Mouse (Mus musculus): ENCODE data around the gene 1700025G04Rik. TPM values are rescaled to one million over a fixed set of nuclear protein-coding genes. Genes with fewer than 3 reads are reported as not detected.
A peak's percentile ranks its signal among the peaks of the same experiment; 100 is the strongest.

The 1700025G04Rik gene
- total and polyA plus RNA-seq, 2 experiments from 2014 or later: 13.0 to 46.1 TPM

DNA sequence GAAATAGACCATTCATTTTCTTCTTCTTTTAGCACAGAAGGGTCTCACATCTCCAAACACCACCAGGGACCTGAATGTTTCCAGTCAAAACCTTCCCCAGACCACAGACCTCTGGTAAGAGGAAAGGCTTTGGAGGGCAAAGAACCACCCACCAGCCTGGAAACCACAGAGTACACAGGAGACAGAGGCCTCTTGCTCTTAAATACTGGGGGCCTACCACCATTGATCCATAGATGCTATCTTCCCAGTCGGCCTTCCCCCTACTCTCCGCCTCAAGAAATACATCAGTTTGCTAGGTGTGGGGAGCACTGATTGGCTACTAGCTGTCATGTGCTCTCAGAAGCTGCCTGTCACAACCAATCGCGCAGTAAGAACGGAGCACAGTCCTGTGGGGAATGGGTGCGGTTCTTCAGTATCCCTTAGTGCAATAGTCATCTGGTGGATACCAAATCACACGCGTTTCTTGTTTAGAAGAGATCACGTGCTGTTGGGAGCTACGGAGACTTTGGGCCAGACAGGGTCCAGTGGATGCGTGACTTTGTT, 210.5 kb downstream of the 1700025G04Rik start:
- TF ChIP-seq CTCF (IDR thresholded peaks at IDR 0.05; ENCODE audit: low read depth) (no peak), EP300 (IDR thresholded peaks at IDR 0.05; ENCODE audit: low read depth) (no peak)
- Histone ChIP-seq H3K4me2 (ENCODE audit: low read depth, low read length) (no peak overlapping the region), H3K9me3 (replicated peaks; ENCODE audit: control insufficient read depth, low read length) (no peaks in the 10 kb centered on the region), H3K27ac (ENCODE audit: low read depth) (no peak overlapping the region), H3K4me1 (ENCODE audit: control insufficient read depth, insufficient read depth) (peaks cover 4% of the 10 kb centered on the region; the same call in 1 of the 2 replicates), H3K36me3 (replicated peaks; ENCODE audit: control insufficient read depth, insufficient read depth, low read length) (no peaks in the 10 kb centered on the region), H3K4me3 (ENCODE audit: low read depth, low read length) (no peak overlapping the region), H3K27me3 (ENCODE audit: control insufficient read depth, insufficient read depth, low read length) (no peaks in the 10 kb centered on the region), H3K9ac (replicated peaks; ENCODE audit: low read depth, low read length) (no peak overlapping the region)
- DNase-seq (ENCODE audit: low spot score) (no peak), ATAC-seq (ENCODE audit: insufficient read depth, low read depth) (no peak)
- 84% methylated on average over 11 of the region's 11 CpGs for WGBS

DNA sequence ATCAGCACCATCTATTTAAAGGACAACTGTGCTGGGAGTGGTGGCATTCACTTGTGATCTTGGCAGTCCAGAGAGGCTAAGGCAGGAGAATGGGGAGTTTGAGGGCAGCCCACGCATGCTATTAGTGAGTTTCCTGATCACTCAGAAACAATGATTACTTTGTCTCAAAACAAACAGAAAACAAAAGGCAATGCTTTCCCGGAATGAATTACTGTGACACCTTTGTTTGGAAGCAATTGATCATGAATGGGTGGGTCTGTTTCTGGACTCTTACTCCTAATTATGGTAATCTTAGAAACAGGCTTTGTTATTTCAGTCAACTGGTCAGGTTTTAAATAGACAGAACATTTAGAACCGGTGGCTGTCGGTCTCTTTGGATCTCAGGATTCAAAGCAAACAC, 211.5 kb downstream of the 1700025G04Rik start:
- H3K9ac ChIP-seq (replicated peaks; ENCODE audit: low read depth, low read length): no peak overlapping the region
- no peaks in the 10 kb centered on the region for H3K36me3 ChIP-seq (replicated peaks; ENCODE audit: control insufficient read depth, insufficient read depth, low read length)
- H3K4me1 ChIP-seq (ENCODE audit: control insufficient read depth, insufficient read depth): peaks cover 4% of the 10 kb centered on the region; the same call in 1 of the 2 replicates
- no peak for DNase-seq (ENCODE audit: low spot score)
- no peak for ATAC-seq (ENCODE audit: insufficient read depth, low read depth)
- TF ChIP-seq EP300 (IDR thresholded peaks at IDR 0.05; ENCODE audit: low read depth) (no peak), CTCF (IDR thresholded peaks at IDR 0.05; ENCODE audit: low read depth) (no peak)
- WGBS: 55% methylated on average over 4 of the region's 4 CpGs
- H3K4me3 ChIP-seq (ENCODE audit: low read depth, low read length): no peak overlapping the region
- no peaks in the 10 kb centered on the region for H3K9me3 ChIP-seq (replicated peaks; ENCODE audit: control insufficient read depth, low read length)
- no peaks in the 10 kb centered on the region for H3K27me3 ChIP-seq (ENCODE audit: control insufficient read depth, insufficient read depth, low read length)
- H3K27ac ChIP-seq (ENCODE audit: low read depth): no peak overlapping the region
- no peak overlapping the region for H3K4me2 ChIP-seq (ENCODE audit: low read depth, low read length)

DNA sequence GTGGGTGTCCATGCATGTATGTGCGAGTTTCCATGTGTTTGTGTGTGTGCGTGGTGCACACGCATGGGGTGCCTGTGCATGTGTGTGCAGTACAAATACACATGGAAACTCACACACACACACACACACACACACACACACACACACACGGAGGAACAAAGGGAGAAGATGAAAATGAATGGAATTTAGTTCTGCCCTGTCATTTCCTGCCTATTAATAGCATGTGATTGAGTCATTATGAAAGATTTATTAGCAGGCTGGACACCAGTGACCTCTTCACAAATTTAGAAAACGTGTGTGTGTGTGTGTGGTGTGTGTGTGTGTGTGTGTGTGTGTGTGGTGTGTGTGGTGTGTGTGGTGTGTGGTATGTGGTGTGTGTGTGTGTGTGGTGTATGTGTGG, 217.0 kb downstream of the 1700025G04Rik start:
- no peak overlapping the region for H3K4me3 ChIP-seq (ENCODE audit: low read depth, low read length)
- WGBS: 66% methylated on average over 5 of the region's 5 CpGs
- H3K9me3 ChIP-seq (replicated peaks; ENCODE audit: control insufficient read depth, low read length): no peaks in the 10 kb centered on the region
- H3K27ac ChIP-seq (ENCODE audit: low read depth): peak overlapping the region; percentile 34; the same call in 1 of the 2 replicates
- H3K4me2 ChIP-seq (ENCODE audit: low read depth, low read length): no peak overlapping the region
- peak; percentile 66; the same call in 1 of the 2 replicates for ATAC-seq (ENCODE audit: insufficient read depth, low read depth)
- no peaks in the 10 kb centered on the region for H3K27me3 ChIP-seq (ENCODE audit: control insufficient read depth, insufficient read depth, low read length)
- peaks cover 6% of the 10 kb centered on the region for H3K4me1 ChIP-seq (ENCODE audit: control insufficient read depth, insufficient read depth)
- TF ChIP-seq EP300 (IDR thresholded peaks at IDR 0.05; ENCODE audit: low read depth): no peak
- no peak overlapping the region for H3K9ac ChIP-seq (replicated peaks; ENCODE audit: low read depth, low read length)
- no peak for DNase-seq (ENCODE audit: low spot score)
- no peaks in the 10 kb centered on the region for H3K36me3 ChIP-seq (replicated peaks; ENCODE audit: control insufficient read depth, insufficient read depth, low read length)

DNA sequence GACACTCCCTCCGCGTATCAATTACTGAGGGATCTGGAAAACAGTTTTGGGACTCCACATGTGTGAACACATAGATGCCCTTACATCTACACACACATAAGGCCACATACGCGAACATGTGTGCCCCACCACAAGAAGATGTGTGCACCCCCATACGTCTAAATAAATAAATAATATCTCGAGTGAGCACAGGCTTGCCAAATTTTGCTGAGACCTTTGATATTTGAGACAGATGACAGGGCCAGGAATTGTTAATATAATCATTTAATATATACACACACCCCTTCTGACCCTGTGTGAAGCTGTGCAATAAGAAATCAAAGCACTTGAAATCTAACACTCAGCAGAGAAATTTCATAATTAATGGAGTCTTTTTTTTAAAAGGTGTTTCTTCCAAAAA, 225.6 kb downstream of the 1700025G04Rik start:
- Histone ChIP-seq H3K9me3 (replicated peaks; ENCODE audit: control insufficient read depth, low read length) (no peaks in the 10 kb centered on the region), H3K4me2 (ENCODE audit: low read depth, low read length) (no peak overlapping the region), H3K27me3 (ENCODE audit: control insufficient read depth, insufficient read depth, low read length) (no peaks in the 10 kb centered on the region), H3K27ac (ENCODE audit: low read depth) (no peak overlapping the region), H3K9ac (replicated peaks; ENCODE audit: low read depth, low read length) (no peak overlapping the region), H3K36me3 (replicated peaks; ENCODE audit: control insufficient read depth, insufficient read depth, low read length) (no peaks in the 10 kb centered on the region), H3K4me1 (ENCODE audit: control insufficient read depth, insufficient read depth) (no peaks in the 10 kb centered on the region; the same call in 1 of the 2 replicates), H3K4me3 (ENCODE audit: low read depth, low read length) (no peak overlapping the region)
- WGBS: 93% methylated on average over 6 of the region's 6 CpGs
- ATAC-seq (ENCODE audit: insufficient read depth, low read depth) (no peak), DNase-seq (ENCODE audit: low spot score) (no peak)
- TF ChIP-seq CTCF (IDR thresholded peaks at IDR 0.05; ENCODE audit: low read depth) (no peak), EP300 (IDR thresholded peaks at IDR 0.05; ENCODE audit: low read depth) (no peak)

DNA sequence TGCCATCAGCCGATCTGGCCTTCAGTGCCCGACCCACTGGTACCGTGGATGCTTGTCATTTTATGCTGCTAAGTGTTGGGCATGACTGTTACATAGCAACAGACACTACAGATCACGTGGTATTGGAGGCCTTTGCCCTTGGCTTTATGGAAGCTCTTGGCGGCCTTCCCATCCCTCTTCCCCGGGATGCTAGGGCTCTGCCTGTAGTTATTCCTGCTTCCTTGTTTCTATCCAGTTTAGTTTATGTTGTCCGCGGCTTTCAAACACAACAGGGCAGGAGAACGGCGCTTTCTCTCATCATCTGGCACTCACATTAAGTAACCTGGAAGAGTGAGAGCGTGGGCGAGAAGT, 226.2 kb downstream of the 1700025G04Rik start:
- no peak overlapping the region for H3K4me2 ChIP-seq (ENCODE audit: low read depth, low read length)
- no peak overlapping the region for H3K4me3 ChIP-seq (ENCODE audit: low read depth, low read length)
- 66% methylated on average over 12 of the region's 12 CpGs for WGBS
- no peaks in the 10 kb centered on the region; the same call in 1 of the 2 replicates for H3K4me1 ChIP-seq (ENCODE audit: control insufficient read depth, insufficient read depth)
- DNase-seq (ENCODE audit: low spot score) (no peak), ATAC-seq (ENCODE audit: insufficient read depth, low read depth) (peak; percentile 71)
- H3K9me3 ChIP-seq (replicated peaks; ENCODE audit: control insufficient read depth, low read length): no peaks in the 10 kb centered on the region
- H3K27me3 ChIP-seq (ENCODE audit: control insufficient read depth, insufficient read depth, low read length): no peaks in the 10 kb centered on the region
- no peaks in the 10 kb centered on the region for H3K36me3 ChIP-seq (replicated peaks; ENCODE audit: control insufficient read depth, insufficient read depth, low read length)
- no peak overlapping the region for H3K27ac ChIP-seq (ENCODE audit: low read depth)
- no peak overlapping the region for H3K9ac ChIP-seq (replicated peaks; ENCODE audit: low read depth, low read length)
- TF ChIP-seq EP300 (IDR thresholded peaks at IDR 0.05; ENCODE audit: low read depth) (no peak), CTCF (IDR thresholded peaks at IDR 0.05; ENCODE audit: low read depth) (no peak)

DNA sequence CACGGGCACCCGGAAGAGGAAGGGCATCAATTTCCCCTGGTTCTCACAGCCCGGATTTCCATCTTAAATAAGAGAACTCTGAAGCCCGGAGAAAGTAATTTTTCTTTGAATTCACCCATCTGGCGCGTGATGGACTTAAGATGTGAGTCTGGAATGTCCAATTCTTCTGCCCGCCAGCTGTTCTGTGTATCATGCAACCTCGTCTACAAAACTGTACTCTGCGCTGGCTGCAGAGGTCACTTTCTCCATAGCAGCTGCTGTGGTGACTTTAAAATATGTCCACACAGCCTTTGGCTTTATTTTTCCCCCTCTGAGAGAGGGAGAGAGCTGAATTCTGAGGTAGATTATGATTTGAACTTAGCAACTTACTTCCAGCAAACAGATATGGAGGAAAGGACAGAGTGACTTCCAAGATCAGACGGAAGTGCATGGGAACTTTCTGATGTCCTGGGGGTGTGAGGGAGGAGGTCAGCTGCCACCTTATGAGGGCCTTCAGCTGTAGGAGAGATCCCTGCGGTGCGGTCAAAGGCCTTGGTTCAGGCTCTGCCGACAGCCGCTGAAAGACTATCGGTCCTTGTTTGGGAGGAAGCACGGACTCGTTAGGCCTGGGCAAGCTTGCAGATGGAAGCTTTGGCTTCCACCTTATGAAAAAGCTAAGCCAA, 226.7 kb downstream of the 1700025G04Rik start:
- 76% methylated on average over 17 of the region's 17 CpGs for WGBS

More for the DNA sequence above, 226.7 kb downstream of the 1700025G04Rik start:
- Histone ChIP-seq H3K36me3 (replicated peaks; ENCODE audit: control insufficient read depth, insufficient read depth, low read length) (no peaks in the 10 kb centered on the region), H3K27me3 (ENCODE audit: control insufficient read depth, insufficient read depth, low read length) (no peaks in the 10 kb centered on the region), H3K27ac (ENCODE audit: low read depth) (no peak overlapping the region), H3K4me2 (ENCODE audit: low read depth, low read length) (no peak overlapping the region), H3K4me1 (ENCODE audit: control insufficient read depth, insufficient read depth) (no peaks in the 10 kb centered on the region; the same call in 1 of the 2 replicates), H3K4me3 (ENCODE audit: low read depth, low read length) (no peak overlapping the region), H3K9ac (replicated peaks; ENCODE audit: low read depth, low read length) (no peak overlapping the region), H3K9me3 (replicated peaks; ENCODE audit: control insufficient read depth, low read length) (no peaks in the 10 kb centered on the region)
- ATAC-seq (ENCODE audit: insufficient read depth, low read depth) (no peak), DNase-seq (ENCODE audit: low spot score) (no peak)
- TF ChIP-seq CTCF (IDR thresholded peaks at IDR 0.05; ENCODE audit: low read depth) (no peak), EP300 (IDR thresholded peaks at IDR 0.05; ENCODE audit: low read depth) (no peak)

All from heart, postnatal 0 days (tissue).